8 mouse cellular contexts compared by ENCODE assay signal in the genomic region with DNA sequence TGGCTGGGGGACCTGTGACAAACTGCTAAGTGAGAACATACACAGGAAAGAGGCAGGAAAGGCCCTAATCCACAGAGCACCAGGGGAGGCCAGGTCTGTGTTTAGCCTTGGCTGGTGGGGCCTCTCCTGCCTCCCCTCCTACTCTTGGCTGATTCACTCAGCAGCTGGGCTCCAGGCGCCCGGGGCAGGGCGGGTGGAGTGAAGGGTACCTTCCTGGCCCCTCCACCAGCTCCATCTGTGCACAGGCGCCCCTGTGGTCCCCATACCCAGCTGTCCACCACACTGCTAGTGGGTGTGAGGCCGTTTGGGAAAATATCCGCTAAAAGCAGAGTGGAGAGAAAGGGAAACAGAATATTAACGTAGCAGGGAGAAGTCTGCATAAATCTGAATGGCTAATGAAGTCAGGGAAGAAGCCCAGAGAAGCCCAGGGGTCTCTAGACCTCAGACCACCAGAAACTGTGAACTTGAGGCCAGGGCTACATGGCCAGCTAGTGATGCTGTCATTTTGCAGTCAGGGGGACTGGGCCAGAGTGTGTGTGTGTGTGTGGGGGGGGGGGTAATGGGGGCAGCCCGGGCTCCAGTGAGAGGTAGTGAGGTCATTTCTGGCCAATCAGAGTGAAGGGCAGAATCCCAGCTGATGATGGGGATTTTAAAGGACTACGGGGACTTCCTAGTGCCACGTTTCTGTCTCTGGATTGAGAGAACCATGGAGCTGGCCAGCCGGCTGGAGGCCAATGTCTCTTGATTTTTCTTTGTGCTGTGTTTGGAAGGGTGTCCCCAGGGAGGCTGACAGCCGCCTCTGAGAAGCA.
DNase-seq lines count a peak whose midpoint lies in the region; ATAC-seq lines count a peak whose summit lies in the region.

No protein-coding gene starts in this region.

- peak overlapping the region; percentile 19; the same call in 1 of the 2 replicates for H3K9ac ChIP-seq in hindbrain, embryonic 13.5 days
- no peak overlapping the region; the same call in 1 of the 2 replicates for H3K9ac ChIP-seq in midbrain, embryonic 12.5 days (replicated peaks)

- peak; percentile 91 for DNase-seq in left cerebral cortex, postnatal 4 days
- no peak for DNase-seq in left cerebral cortex, adult 9 months (ENCODE audit: low spot score in 2 of 2)
- DNase-seq in embryo, embryonic 10 days (ENCODE audit: low spot score): peak; percentile 41
- DNase-seq in gastrocnemius, postnatal 10 days: peak; percentile 49
- peak; percentile 67 for DNase-seq in thymus, postnatal 14 days

- H3K27ac ChIP-seq in hindbrain, embryonic 13.5 days: peak overlapping the region; percentile 84
- peak overlapping the region; percentile 65 for H3K27ac ChIP-seq in midbrain, embryonic 12.5 days (replicated peaks)

- H3K4me3 ChIP-seq in hindbrain, embryonic 13.5 days: no peak overlapping the region
- H3K4me3 ChIP-seq in midbrain, embryonic 12.5 days: no peak overlapping the region

- intact Hi-C loops in left cerebral cortex, postnatal 4 days (cut with DNase I): no loop called here

- no peaks in the 10 kb centered on the region for H3K9me3 ChIP-seq in hindbrain, embryonic 13.5 days
- H3K9me3 ChIP-seq in midbrain, embryonic 12.5 days: no peaks in the 10 kb centered on the region

- 9% methylated on average over 12 of the region's 12 CpGs for WGBS in hindbrain, embryonic 13.5 days
- 10% methylated on average over 12 of the region's 12 CpGs for WGBS in midbrain, embryonic 12.5 days

- peak overlapping the region; percentile 18; the same call in 1 of the 2 replicates for H3K4me2 ChIP-seq in hindbrain, embryonic 13.5 days
- peak overlapping the region; percentile 16 for H3K4me2 ChIP-seq in midbrain, embryonic 12.5 days (replicated peaks)

- ATAC-seq in hindbrain, embryonic 13.5 days (ENCODE audit: low FRiP score): peak; percentile 88
- peak; percentile 90 for ATAC-seq in midbrain, embryonic 12.5 days (ENCODE audit: low FRiP score, low read depth)
- ATAC-seq in CD4-positive, CD25-positive, alpha-beta regulatory T cell, adult 4 months: no peak

- no peaks in the 10 kb centered on the region for H3K27me3 ChIP-seq in hindbrain, embryonic 13.5 days
- peaks cover 4% of the 10 kb centered on the region for H3K27me3 ChIP-seq in midbrain, embryonic 12.5 days

- H3K4me1 ChIP-seq in hindbrain, embryonic 13.5 days (replicated peaks): peaks cover 19% of the 10 kb centered on the region
- peaks cover 28% of the 10 kb centered on the region for H3K4me1 ChIP-seq in midbrain, embryonic 12.5 days

- H3K36me3 ChIP-seq in hindbrain, embryonic 13.5 days: no peaks in the 10 kb centered on the region
- H3K36me3 ChIP-seq in midbrain, embryonic 12.5 days: no peaks in the 10 kb centered on the region

Comparison
In these comparisons a context has a peak if more than half of its experiments do, and no peak if none do; other contexts are left out.
1. DNase-seq: peak in left cerebral cortex, postnatal 4 days (single experiment), embryo, embryonic 10 days (single experiment), gastrocnemius, postnatal 10 days (single experiment) and thymus, postnatal 14 days (single experiment); none in left cerebral cortex, adult 9 months (0 of 2).